Mouse (Mus musculus): ENCODE data around the gene Zfp950.
"Not testable (repeated sequence)": the region's sequence is repeated elsewhere in the genome, so short reads cannot be mapped to it uniquely, and the experiment has no call there.

The Zfp950 gene

GRCm38 (mm10) chr19:61140342-61141206 lies at the start of gene Zfp950:
Gene Zfp950 (minus strand): TSS chr19:61140840.
- DNase-seq (ENCODE audit: low spot score in 2 of 2), result peak; percentile 90 to 96

GRCm38 (mm10) chr19:61183590-61183989 lies 43.0 kb upstream of the Zfp950 start, which contains the start of gene Gm6020:
Gene Gm6020 (plus strand): TSS chr19:61183890.
- not testable (repeated sequence) for DNase-seq (ENCODE audit: low spot score in 2 of 2)

DNA sequence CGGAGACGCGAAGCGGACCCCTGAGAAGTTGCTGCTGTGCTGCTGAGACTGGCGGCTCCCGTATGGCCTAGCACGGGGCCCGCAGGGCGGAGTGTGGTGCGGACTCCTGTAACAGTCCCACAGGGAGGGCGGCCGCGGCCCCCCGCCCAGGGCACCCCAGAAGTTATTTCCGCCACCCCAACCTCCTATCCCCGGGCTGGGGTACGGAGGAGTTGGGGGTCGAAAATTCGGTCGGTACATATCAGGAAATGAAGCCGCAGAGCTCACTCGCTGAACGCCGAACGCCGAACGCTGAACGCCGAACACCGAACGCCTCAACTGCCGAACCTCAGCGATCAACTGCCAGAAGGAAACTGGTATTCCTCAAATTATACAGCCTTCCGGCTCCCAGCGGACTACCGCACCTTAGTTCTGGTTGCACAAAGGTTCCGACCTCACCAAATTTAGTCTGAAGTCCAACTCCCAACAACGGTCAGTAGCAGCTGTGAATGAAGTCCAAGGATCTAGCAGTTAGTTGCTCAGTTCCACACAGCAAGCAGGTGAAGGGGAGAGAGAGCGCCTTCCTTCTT lies 35.2 kb upstream of the Zfp950 start, which contains the start of gene Gm7102:
Gene Gm7102, minus strand, starts transcription at position 554 of the 569 bp plus-strand sequence.
- DNase-seq (ENCODE audit: low spot score in 2 of 2), result no peak

GRCm38 (mm10) chr19:61151701-61152420 lies 11.2 kb upstream of the Zfp950 start:
- no peak for DNase-seq (ENCODE audit: low spot score in 2 of 2)

DNA sequence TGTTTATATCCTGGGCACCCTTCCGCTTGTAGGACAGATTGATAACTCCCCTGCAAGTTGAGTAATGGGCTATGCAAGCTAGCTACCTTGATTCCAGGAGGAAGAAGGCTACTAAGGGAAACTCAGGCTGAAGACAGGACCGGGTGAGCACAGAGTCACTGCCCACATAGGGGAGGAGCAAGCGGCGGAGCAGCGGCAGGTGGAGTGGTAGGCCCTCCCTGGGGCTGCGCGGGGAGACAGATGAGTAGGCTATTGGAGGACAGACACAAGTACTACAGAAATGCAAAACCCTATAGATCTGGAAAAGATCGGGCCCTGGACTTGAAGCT lies 10.7 kb upstream of the Zfp950 start:
- no peak for DNase-seq (ENCODE audit: low spot score in 2 of 2)

- no peak for DNase-seq (ENCODE audit: low spot score in 2 of 2)
These were observed 659 bp upstream of the Zfp950 start for GRCm38 (mm10) chr19:61141299-61141698.

GRCm38 (mm10) chr19:61138655-61139054 lies 2.0 kb downstream of the Zfp950 start:
- DNase-seq (ENCODE audit: low spot score in 2 of 2), result no peak

DNA sequence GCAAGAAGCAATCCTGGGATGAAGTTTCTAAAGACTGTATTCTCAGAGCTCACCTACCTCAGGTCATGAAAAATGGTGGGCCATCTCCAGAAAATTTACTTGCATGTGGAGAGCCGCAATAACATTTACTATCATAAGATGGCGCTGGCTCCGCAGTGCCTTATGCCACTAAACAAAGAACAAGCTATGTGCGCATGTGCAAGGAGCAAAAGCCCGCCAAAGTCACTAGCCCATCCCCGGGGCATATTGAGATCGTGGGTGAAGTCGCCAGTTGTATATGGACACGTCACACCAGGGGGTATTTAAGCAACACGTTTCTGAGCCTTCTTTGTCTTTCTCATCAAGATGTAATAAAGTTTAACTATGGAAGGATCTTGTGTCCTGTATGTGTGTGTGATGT lies 9.5 kb downstream of the Zfp950 start:
- no peak for DNase-seq (ENCODE audit: low spot score in 2 of 2)

- DNase-seq (ENCODE audit: low spot score in 2 of 2), result no peak
These were observed 30.5 kb downstream of the Zfp950 start for GRCm38 (mm10) chr19:61110184-61110583.

GRCm38 (mm10) chr19:61097764-61098163 lies 42.9 kb downstream of the Zfp950 start:
- no peak for DNase-seq (ENCODE audit: low spot score in 2 of 2)

GRCm38 (mm10) chr19:61096776-61097175 lies 43.9 kb downstream of the Zfp950 start:
- no peak for DNase-seq (ENCODE audit: low spot score in 2 of 2)

GRCm38 (mm10) chr19:61090541-61090940 lies 50.1 kb downstream of the Zfp950 start:
- no peak for DNase-seq (ENCODE audit: low spot score in 2 of 2)

DNA sequence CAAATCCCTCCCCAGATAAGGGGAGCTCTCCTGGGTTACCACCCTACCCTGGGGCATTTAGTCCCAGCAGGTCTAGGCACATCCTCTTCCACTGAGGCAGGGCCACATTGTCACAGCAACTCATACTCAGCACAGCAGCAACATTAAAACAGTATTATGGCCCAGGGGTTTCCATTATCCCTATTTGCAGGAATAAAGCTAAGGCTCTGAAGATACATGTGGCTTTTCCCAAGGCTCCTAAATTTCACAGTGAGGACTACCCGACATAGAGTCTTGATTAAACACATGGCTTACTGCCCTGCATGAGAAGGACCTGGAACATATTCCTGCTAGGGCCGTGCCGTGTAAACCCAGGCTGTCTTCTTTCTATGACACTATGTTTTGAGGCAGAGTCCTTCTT lies 51.6 kb downstream of the Zfp950 start:
- no peak for DNase-seq (ENCODE audit: low spot score in 2 of 2)

- DNase-seq (ENCODE audit: low spot score in 2 of 2), result no peak
These were observed 52.9 kb downstream of the Zfp950 start for GRCm38 (mm10) chr19:61087781-61088180.

DNA sequence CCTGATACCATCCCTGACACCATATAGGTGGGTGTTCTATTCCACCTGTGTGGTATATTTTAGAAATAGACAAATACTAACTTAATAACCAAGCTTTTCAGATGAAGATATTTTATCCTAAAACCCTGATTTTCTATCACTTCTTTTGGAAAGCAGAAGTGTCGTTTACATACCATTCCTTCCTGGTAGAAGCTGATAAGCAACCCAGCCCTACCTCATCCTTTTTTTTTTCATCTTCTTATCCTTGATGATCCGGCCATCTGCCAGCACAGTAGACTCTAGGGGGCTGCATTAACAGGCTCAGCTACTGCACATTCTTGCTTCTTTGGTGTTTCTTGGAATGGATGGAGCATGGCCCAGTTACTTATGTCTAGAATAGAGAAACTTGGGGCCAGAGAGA lies 55.4 kb downstream of the Zfp950 start:
- DNase-seq (ENCODE audit: low spot score in 2 of 2), result no peak

- peak; percentile 93 to 94 for DNase-seq (ENCODE audit: low spot score in 2 of 2)
These were observed 56.3 kb downstream of the Zfp950 start for GRCm38 (mm10) chr19:61084149-61084940.

GRCm38 (mm10) chr19:61083006-61083405 lies 57.6 kb downstream of the Zfp950 start:
- DNase-seq (ENCODE audit: low spot score in 2 of 2), result no peak

GRCm38 (mm10) chr19:61080251-61080749 lies 60.3 kb downstream of the Zfp950 start:
- no peak for DNase-seq (ENCODE audit: low spot score in 2 of 2)

GRCm38 (mm10) chr19:61078622-61079021 lies 62.0 kb downstream of the Zfp950 start:
- DNase-seq (ENCODE audit: low spot score in 2 of 2), result no peak

GRCm38 (mm10) chr19:61065011-61065410 lies 75.6 kb downstream of the Zfp950 start:
- DNase-seq (ENCODE audit: low spot score in 2 of 2), result no peak

DNA sequence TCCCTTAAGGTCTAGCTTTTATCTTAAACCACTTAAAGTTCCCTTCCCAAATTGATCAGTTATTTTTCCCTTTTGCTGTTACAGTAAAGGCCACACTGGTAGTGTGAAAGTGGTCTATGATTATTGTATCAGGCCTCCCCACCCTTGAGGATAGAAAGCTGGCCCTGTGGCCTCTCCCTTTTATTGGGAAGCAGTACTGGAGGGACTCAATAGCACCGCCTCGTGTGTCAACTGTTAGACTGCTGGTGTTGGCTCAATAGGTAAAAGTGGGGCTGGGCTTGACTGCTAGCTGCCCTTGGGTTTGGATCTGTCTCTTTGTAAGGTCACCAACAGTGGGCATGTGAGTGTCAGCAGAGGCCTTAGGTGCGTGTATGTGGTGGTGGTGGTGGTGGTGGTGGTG lies 76.3 kb downstream of the Zfp950 start:
- no peak for DNase-seq (ENCODE audit: low spot score in 2 of 2)

DNA sequence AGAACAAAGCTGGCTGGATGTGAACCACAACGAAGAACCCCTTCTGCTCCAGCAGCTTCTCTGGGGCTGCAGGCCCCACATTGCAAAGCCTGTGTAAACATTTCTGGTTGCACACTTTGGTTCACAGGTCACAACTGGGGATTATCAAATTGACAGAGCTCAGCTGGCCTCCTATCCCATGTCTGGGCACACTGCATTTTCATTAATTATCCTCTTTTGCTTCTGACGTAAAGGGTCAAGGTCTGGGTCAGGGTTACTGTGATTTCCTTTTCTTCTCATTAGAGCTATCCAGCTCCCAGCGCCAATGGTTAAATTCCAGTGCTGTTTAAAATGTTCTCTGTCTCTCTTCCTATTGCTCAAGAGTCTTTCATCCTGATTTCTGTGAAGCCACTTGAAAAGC lies 83.1 kb downstream of the Zfp950 start:
- no peak for DNase-seq (ENCODE audit: low spot score in 2 of 2)
